Mouse (Mus musculus) limb, embryonic 14.5 days (tissue): ENCODE data around the gene Map2k7. TPM values are rescaled to one million over a fixed set of nuclear protein-coding genes. Genes with fewer than 3 reads are reported as not detected.

Source experiments
- ATAC-seq: fragments of 200-750 bp; cut with Nextera tagmentation; 2 replicates; pipeline ENCODE4 v1.8.0; 2017; ENCODE audit warnings: low read depth, moderate number of reproducible peaks, moderate TSS enrichment; ENCODE audit not compliant: low FRiP score
- DNase-seq: peaks from one replicate; pipeline ENCODE4 v3.0.0-alpha.2; 2015; ENCODE audit warnings: low spot score
- H3K27ac ChIP-seq: fragments of 300-500 bp; sonication (generic); replicated peaks from 2 replicates; pipeline ENCODE4 v1.5.1; 2014; ENCODE audit warnings: low read depth, mild to moderate bottlenecking, low read length, moderate library complexity, mixed read lengths
- H3K27me3 ChIP-seq: fragments of 300-500 bp; sonication (generic); 2 replicates; pipeline ENCODE4 v1.6.1; 2014; ENCODE audit warnings: low read length, mixed read lengths; ENCODE audit not compliant: control insufficient read depth, insufficient read depth
- H3K36me3 ChIP-seq: fragments of 300-500 bp; sonication (generic); 2 replicates; pipeline ENCODE4 v1.6.1; 2014; ENCODE audit warnings: mild to moderate bottlenecking, low read length, moderate library complexity, mixed read lengths; ENCODE audit not compliant: control insufficient read depth, insufficient read depth
- H3K4me1 ChIP-seq: fragments of 300-500 bp; sonication (generic); 2 replicates; pipeline ENCODE4 v1.6.1; 2014; ENCODE audit warnings: antibody characterized with exemption, low read length, mixed read lengths; ENCODE audit not compliant: control insufficient read depth, insufficient read depth
- H3K4me2 ChIP-seq: fragments of 300-500 bp; sonication (generic); replicated peaks from 2 replicates; pipeline ENCODE4 v1.6.1; 2014; ENCODE audit warnings: low read depth, mild to moderate bottlenecking, low read length, moderate library complexity; ENCODE audit not compliant: severe bottlenecking
- H3K4me3 ChIP-seq: fragments of 300-500 bp; sonication (generic); replicated peaks from 2 replicates; pipeline ENCODE4 v1.5.1; 2014; ENCODE audit warnings: low read length
- H3K9ac ChIP-seq: fragments of 300-500 bp; sonication (generic); 2 replicates; pipeline ENCODE4 v1.6.1; 2014; ENCODE audit warnings: mild to moderate bottlenecking, low read depth, low read length, moderate library complexity; ENCODE audit not compliant: severe bottlenecking
- H3K9me3 ChIP-seq: fragments of 300-500 bp; sonication (generic); 2 replicates; pipeline ENCODE4 v1.6.1; 2016; ENCODE audit warnings: low read length; ENCODE audit not compliant: control insufficient read depth
- POLR2A ChIP-seq: fragments of 200-500 bp; IDR thresholded peaks from 2 replicates; pipeline ENCODE4 v1.8.0; 2012; ENCODE audit warnings: inconsistent platforms, mild to moderate bottlenecking, moderate library complexity, borderline replicate concordance; ENCODE audit not compliant: insufficient read depth, insufficient read length; ENCODE audit errors: extremely low read depth
- WGBS: fragments of 180-500 bp; shearing (Covaris S2); extraction: QIAGEN DNeasy Blood & Tissue Kit; methylation state at CpG from one replicate; pipeline ENCODE4 v1.1.7; 2014; 5-methylcytosine and 5-hydroxymethylcytosine counted together
- polyA plus RNA-seq, 2 experiments: library from polyadenylated mRNA; depleted of rRNA in 1 of 2; stranded (reverse) in 1 of 2; unstranded in 1 of 2; fragments of >200 nt; fragmentation: Nextera tagmentation in 1 of 2; extraction: Ambion mirVana in 1 of 2; gene quantifications; 2 replicates each; pipeline versions ENCODE4 v1.2.1 to v1.2.3; 2012 to 2014

Map2k7 gene
- polyA plus RNA-seq, 2 experiments: 18.5 to 65.3 TPM

- peaks cover 37% of the 10 kb centered on the region for H3K27me3 ChIP-seq
- peak within 1 kb of the TSS; percentile 39 for H3K4me3 ChIP-seq
- DNase-seq: no peak
- peak; percentile 27; the same call in 1 of the 2 replicates for ATAC-seq
- 3% methylated on average over 41 of the region's 44 CpGs for WGBS
- H3K9ac ChIP-seq: peak within 1 kb of the TSS; percentile 34
- H3K27ac ChIP-seq: no peak within 1 kb of the TSS
- TF ChIP-seq POLR2A: no peak
- H3K4me2 ChIP-seq: peak within 1 kb of the TSS; percentile 75
- peaks cover 26% of the 10 kb centered on the region; the same call in 1 of the 2 replicates for H3K4me1 ChIP-seq
- no peaks in the 10 kb centered on the region for H3K9me3 ChIP-seq
- no peaks in the 10 kb centered on the region for H3K36me3 ChIP-seq
These were observed 21.5 kb upstream of the Map2k7 start, which contains the start of gene Prr36 for GRCm38 (mm10) chr8:4216791-4217621. Gene Prr36, minus strand, starts transcription at chr8:4217459.

DNA sequence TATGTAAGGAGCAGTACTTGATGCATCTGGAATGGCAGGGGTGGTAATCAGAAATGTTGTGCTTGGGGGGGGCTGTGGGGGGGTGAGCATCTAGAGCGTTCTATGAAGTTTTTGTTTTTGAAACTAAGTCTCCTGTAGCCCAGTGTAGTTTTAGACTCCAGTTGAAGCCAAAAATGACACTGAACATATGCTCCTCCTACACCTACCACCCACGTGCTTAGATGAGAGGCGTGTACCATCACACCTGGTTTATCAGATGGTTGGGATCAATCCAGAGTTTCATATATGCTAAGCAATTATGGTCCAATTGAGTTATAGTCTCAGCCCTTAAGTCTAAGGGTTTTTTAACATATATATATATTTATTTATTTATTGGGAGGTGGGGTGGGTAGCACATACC is 18.9 kb upstream of the Map2k7 start:
- ATAC-seq (no peak), DNase-seq (no peak)
- H3K4me1 ChIP-seq: peaks cover 9% of the 10 kb centered on the region; the same call in 1 of the 2 replicates
- no peak overlapping the region for H3K4me2 ChIP-seq
- no peak overlapping the region for H3K4me3 ChIP-seq
- no peaks in the 10 kb centered on the region for H3K36me3 ChIP-seq
- no peaks in the 10 kb centered on the region for H3K9me3 ChIP-seq
- 83% methylated on average over 3 of the region's 3 CpGs for WGBS
- TF ChIP-seq POLR2A: no peak
- H3K9ac ChIP-seq: no peak overlapping the region
- H3K27ac ChIP-seq: no peak overlapping the region
- peaks cover 37% of the 10 kb centered on the region for H3K27me3 ChIP-seq

DNA sequence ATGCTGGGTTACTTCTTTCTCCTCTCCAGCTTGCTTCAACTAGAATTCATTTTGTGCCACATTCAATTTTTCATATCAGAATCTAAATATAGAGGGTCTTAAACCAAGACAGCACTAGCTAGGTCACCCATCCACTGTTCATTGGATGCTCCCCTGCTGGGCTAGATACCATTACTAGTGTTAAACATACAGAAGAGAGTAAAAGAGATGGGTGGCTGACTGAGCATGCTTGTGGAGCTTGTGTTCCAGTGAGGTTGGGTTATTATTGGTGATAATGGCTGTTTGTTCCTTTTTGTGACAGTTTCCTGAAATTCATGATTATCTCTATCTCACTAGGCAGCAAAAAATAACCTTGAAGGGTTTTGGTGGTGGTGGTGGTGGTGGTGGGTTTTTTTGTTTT is 16.5 kb upstream of the Map2k7 start:
- H3K36me3 ChIP-seq: no peaks in the 10 kb centered on the region
- peaks cover 25% of the 10 kb centered on the region for H3K27me3 ChIP-seq
- peaks cover 9% of the 10 kb centered on the region; the same call in 1 of the 2 replicates for H3K4me1 ChIP-seq
- no peak overlapping the region for H3K9ac ChIP-seq
- ATAC-seq: no peak
- H3K27ac ChIP-seq: no peak overlapping the region
- TF ChIP-seq POLR2A: no peak
- H3K9me3 ChIP-seq: no peaks in the 10 kb centered on the region
- no peak overlapping the region for H3K4me3 ChIP-seq
- H3K4me2 ChIP-seq: no peak overlapping the region
- DNase-seq: no peak

DNA sequence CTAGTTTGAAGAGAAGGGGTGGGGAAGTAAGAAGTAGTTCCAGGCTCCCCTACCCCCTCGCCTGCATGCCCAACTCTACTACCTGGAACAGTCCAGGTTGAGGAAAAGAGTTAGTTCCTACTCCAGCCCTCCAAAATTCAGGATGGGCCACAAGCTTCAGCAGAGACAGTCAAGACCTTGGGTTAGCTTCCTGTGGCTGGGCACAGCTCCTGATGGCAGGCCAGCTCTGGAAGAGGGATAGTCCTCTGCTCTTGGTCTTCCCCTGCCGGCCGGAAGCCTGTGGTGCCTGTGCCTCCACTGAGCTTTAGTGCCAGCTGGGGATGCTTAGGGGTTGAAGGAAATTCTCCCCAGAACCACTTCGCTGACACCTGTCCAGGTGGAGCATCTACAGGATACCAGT is 12.2 kb upstream of the Map2k7 start:
- peak overlapping the region; percentile 49 for H3K4me2 ChIP-seq
- whole genome bisulfite sequencing: 19% methylated on average over 4 of the region's 4 CpGs
- peaks cover 14% of the 10 kb centered on the region for H3K27me3 ChIP-seq
- no peaks in the 10 kb centered on the region for H3K9me3 ChIP-seq
- no peak for TF ChIP-seq POLR2A
- no peak overlapping the region for H3K27ac ChIP-seq
- H3K36me3 ChIP-seq: no peaks in the 10 kb centered on the region
- peak overlapping the region; percentile 44; the same call in 1 of the 2 replicates for H3K9ac ChIP-seq
- H3K4me1 ChIP-seq: peaks cover 6% of the 10 kb centered on the region; the same call in 1 of the 2 replicates
- H3K4me3 ChIP-seq: peak overlapping the region; percentile 27
- DNase-seq (no peak), ATAC-seq (no peak)

DNA sequence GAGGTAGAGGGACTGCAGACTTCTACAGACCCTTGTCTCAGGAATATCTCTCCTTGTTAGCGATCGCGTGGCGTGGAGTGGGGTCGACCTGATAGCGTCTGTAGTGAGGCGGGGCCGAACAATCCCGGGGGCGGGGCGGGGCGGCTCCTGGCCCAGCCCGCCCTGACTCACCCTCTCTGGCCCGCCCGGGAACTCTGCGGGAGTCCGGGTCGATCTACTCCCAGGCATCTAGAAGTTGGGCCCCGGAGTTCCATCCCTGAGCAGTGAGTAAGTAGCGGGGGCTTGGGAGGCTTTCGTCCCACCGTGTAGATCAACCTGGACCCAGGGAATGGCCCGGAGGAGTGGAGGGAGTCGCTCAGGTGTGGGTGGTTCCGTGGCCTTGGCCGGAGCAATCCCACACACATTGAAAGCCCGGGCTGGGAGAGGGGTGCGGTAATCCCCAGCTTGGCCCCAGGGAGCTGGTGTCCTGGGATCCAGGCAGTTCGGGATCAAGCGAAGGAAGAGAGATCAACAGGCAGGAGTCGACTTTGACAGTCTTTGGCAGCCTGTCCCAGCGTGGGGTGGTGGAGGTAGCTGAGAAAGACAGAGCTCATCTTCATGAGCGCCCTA is 11.7 kb upstream of the Map2k7 start, which contains the start of gene Lrrc8e:
Lrrc8e (plus strand) TSS at position 89 of the 609 bp plus-strand sequence.
- H3K9me3 ChIP-seq: no peaks in the 10 kb centered on the region
- H3K27ac ChIP-seq: no peak within 1 kb of the TSS
- H3K4me1 ChIP-seq: peaks cover 6% of the 10 kb centered on the region; the same call in 1 of the 2 replicates
- H3K27me3 ChIP-seq: peaks cover 14% of the 10 kb centered on the region
- no peak for DNase-seq
- H3K36me3 ChIP-seq: no peaks in the 10 kb centered on the region
- WGBS: 3% methylated on average over 33 of the region's 33 CpGs
- peak within 1 kb of the TSS; percentile 49 for H3K4me2 ChIP-seq
- no peak for TF ChIP-seq POLR2A
- no peak for ATAC-seq
- H3K4me3 ChIP-seq: peak within 1 kb of the TSS; percentile 27
- peak within 1 kb of the TSS; percentile 44 for H3K9ac ChIP-seq
